Mouse (Mus musculus) liver, postnatal 0 days (tissue): ENCODE measurements around the gene Car5a. TPM values are rescaled to one million over a fixed set of nuclear protein-coding genes. Genes with fewer than 3 reads are reported as not detected.

ENCODE experiments used
- ATAC-seq: fragments of 200-750 bp; cut with Nextera tagmentation; 2 replicates; pipeline ENCODE4 v1.8.0; 2017; ENCODE audit warnings: mild to moderate bottlenecking, moderate library complexity
- DNase-seq: peaks from one replicate; pipeline ENCODE4 v3.0.0-alpha.2; 2016
- H3K27ac ChIP-seq: fragments of 300-500 bp; sonication (generic); 2 replicates; pipeline ENCODE4 v1.5.1; 2014; ENCODE audit warnings: antibody characterized with exemption, moderate library complexity, mild to moderate bottlenecking, low read depth
- H3K27me3 ChIP-seq: fragments of 300-500 bp; sonication (generic); 2 replicates; pipeline ENCODE4 v1.6.1; 2014; ENCODE audit warnings: low read length, control low read depth, mixed read lengths; ENCODE audit not compliant: insufficient read depth
- H3K36me3 ChIP-seq: fragments of 300-500 bp; sonication (generic); replicated peaks from 2 replicates; pipeline ENCODE4 v1.6.1; 2014; ENCODE audit warnings: mild to moderate bottlenecking, control low read depth, low read length, moderate library complexity, mixed read lengths; ENCODE audit not compliant: insufficient read depth
- H3K4me1 ChIP-seq: fragments of 300-500 bp; sonication (generic); 2 replicates; pipeline ENCODE4 v1.6.1; 2014; ENCODE audit warnings: antibody characterized with exemption, mild to moderate bottlenecking, control low read depth; ENCODE audit not compliant: insufficient read depth
- H3K4me2 ChIP-seq: fragments of 300-500 bp; sonication (generic); 2 replicates; pipeline ENCODE4 v1.6.1; 2014; ENCODE audit warnings: low read depth, mild to moderate bottlenecking, low read length, moderate library complexity, mixed read lengths
- H3K4me3 ChIP-seq: fragments of 300-500 bp; sonication (generic); 2 replicates; pipeline ENCODE4 v1.5.1; 2014; ENCODE audit warnings: low read depth, low read length
- H3K9ac ChIP-seq: fragments of 300-500 bp; sonication (generic); replicated peaks from 2 replicates; pipeline ENCODE4 v1.6.1; 2014; ENCODE audit warnings: mild to moderate bottlenecking, moderate library complexity
- H3K9me3 ChIP-seq: fragments of 300-500 bp; sonication (generic); 2 replicates; pipeline ENCODE4 v1.6.1; 2016; ENCODE audit warnings: mild to moderate bottlenecking, control low read depth, low read length, mixed read lengths
- CTCF ChIP-seq: sonication (generic); IDR thresholded peaks from 2 replicates; pipeline ENCODE4 v1.5.1; 2016; ENCODE audit warnings: antibody characterized with exemption, low read depth
- EP300 ChIP-seq: IDR thresholded peaks from 2 replicates; pipeline ENCODE4 v1.6.1; 2016; ENCODE audit warnings: antibody characterized with exemption, low read depth, mild to moderate bottlenecking
- WGBS: fragments of 180-500 bp; shearing (Covaris S2); extraction: QIAGEN DNeasy Blood & Tissue Kit; methylation state at CpG from one replicate; pipeline ENCODE4 v1.1.7; 2014; ENCODE audit not compliant: insufficient replicate concordance; 5-methylcytosine and 5-hydroxymethylcytosine counted together
- microRNA-seq: library from miRNA; unstranded; fragments of <30 nt; microRNA quantifications from one replicate; pipeline ENCODE4, GENCODE M21; 2016
- polyA plus RNA-seq: library from polyadenylated mRNA; unstranded; fragments of >200 nt; fragmentation: Nextera tagmentation; extraction: Ambion mirVana; gene quantifications from 2 replicates; pipeline ENCODE4 v1.2.1, GENCODE M21; 2015

Gene Car5a
- polyA plus RNA-seq, 1 experiment from 2014 or later = 9.6 TPM

DNA sequence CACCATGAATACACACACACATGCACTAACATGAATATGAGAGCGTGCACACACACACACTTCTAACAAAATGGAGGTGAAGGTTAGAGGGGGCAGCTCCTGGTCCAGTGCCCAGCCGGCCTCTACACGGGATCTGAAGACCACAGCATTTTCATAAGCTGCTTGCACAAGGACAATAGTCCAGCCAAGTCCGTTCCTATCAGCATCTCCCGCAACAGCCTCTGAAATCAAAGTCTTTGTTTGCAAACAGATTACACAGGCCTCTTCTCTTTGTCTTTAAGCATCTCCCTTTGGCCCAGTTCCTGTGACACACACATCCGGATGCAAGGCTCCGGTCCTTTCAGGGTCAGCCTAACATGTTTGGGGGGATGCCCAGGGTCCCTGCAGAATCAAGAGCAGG lies 75.8 kb downstream of the Car5a start:
- TF ChIP-seq EP300 (no peak), CTCF (no peak)
- no peak overlapping the region for H3K9ac ChIP-seq
- H3K4me1 ChIP-seq = peaks cover 9% of the 10 kb centered on the region; the same call in 1 of the 2 replicates
- 0 out of 2 replicates have a peak, but pooled peaks cover 4% of the 10 kb centered on the region for H3K27me3 ChIP-seq
- no peaks in the 10 kb centered on the region for H3K9me3 ChIP-seq
- ATAC-seq (no peak), DNase-seq (no peak)
- no peak overlapping the region for H3K4me2 ChIP-seq
- H3K4me3 ChIP-seq = no peak overlapping the region
- 63% methylated on average over 7 of the region's 7 CpGs for WGBS
- H3K36me3 ChIP-seq = no peaks in the 10 kb centered on the region
- H3K27ac ChIP-seq = no peak overlapping the region

GRCm38 (mm10) chr8:121868196-121868595 lies 76.5 kb downstream of the Car5a start:
- Histone ChIP-seq H3K36me3 (no peaks in the 10 kb centered on the region), H3K4me1 (peaks cover 9% of the 10 kb centered on the region; the same call in 1 of the 2 replicates), H3K4me2 (no peak overlapping the region), H3K9ac (no peak overlapping the region), H3K27me3 (0 out of 2 replicates have a peak, but pooled peaks cover 4% of the 10 kb centered on the region), H3K9me3 (no peaks in the 10 kb centered on the region), H3K4me3 (no peak overlapping the region), H3K27ac (no peak overlapping the region)
- WGBS = 69% methylated on average over 5 of the region's 5 CpGs
- DNase-seq (no peak), ATAC-seq (no peak)
- TF ChIP-seq CTCF (no peak), EP300 (no peak)

Small RNA genes within 50 kb of the gene (microRNA-seq; reads per million reads assigned to microRNA genes)
- gene Mir7237 = not detected

Other genes with a start within 250 kb of the Car5a start
- 0.11 TPM in 2 replicates for gene Jph3, start 215.3 kb downstream of the Car5a start, polyA plus RNA-seq
- gene Klhdc4, start 115.3 kb downstream of the Car5a start, polyA plus RNA-seq = 8.2 and 8.7 TPM in 2 replicates
- 10.5 and 10.8 TPM in 2 replicates for gene Slc7a5, start 37.2 kb downstream of the Car5a start, polyA plus RNA-seq
- 7.6 and 7.9 TPM in 2 replicates for gene Banp, start 4.8 kb upstream of the Car5a start, polyA plus RNA-seq